Mouse (Mus musculus): ENCODE measurements around the gene Tgm1. TPM values are rescaled to one million over a fixed set of nuclear protein-coding genes. Genes with fewer than 3 reads are reported as not detected.
A peak's percentile ranks its signal among the peaks of the same experiment; 100 is the strongest.

Tgm1 gene
- polyA plus RNA-seq, 1 experiment from 2014 or later, result 0.14 TPM

- Histone ChIP-seq H3K9me3 (ENCODE audit: control insufficient read depth, low read length) (no peaks in the 10 kb centered on the region), H3K4me3 (ENCODE audit: control insufficient read depth in 1 of 2, insufficient read depth in 1 of 2, low read depth in 1 of 2, low read length in 2 of 2) (peak overlapping the region; percentile 82 to 86; a peak in 3 of 4 replicates), H3K4me2 (ENCODE audit: low read length) (peak overlapping the region; percentile 76), H3K9ac (ENCODE audit: low read length) (peak overlapping the region; percentile 84), H3K36me3 (ENCODE audit: control insufficient read depth, insufficient read depth, low read length) (peaks cover 50% of the 10 kb centered on the region), H3K27ac (replicated peaks in 1 of 2; ENCODE audit: control insufficient read depth in 1 of 2, insufficient read depth in 1 of 2, low read depth in 2 of 2, low read length in 2 of 2) (peak overlapping the region; percentile 68 to 77), H3K4me1 (ENCODE audit: control insufficient read depth in 2 of 2, insufficient read depth in 2 of 2, low read length in 2 of 2) (peaks cover 2 to 10% of the 10 kb centered on the region in 2 experiments; a peak in 3 of 4 replicates), H3K27me3 (ENCODE audit: control insufficient read depth, insufficient read depth, low read length) (no peaks in the 10 kb centered on the region)
- no peak for ATAC-seq (ENCODE audit: insufficient number of reproducible peaks, insufficient read depth, low FRiP score, low read depth)
- 74% methylated on average over 7 of the region's 7 CpGs for WGBS
These were observed 41.0 kb downstream of the Tgm1 start for GRCm38 (mm10) chr14:55672741-55673060.

GRCm38 (mm10) chr14:55671833-55672740 is 41.6 kb downstream of the Tgm1 start, which contains the start of the genes Gmpr2 and Nedd8:
Gmpr2 (plus strand) TSS chr14:55671941.
Nedd8 (minus strand) TSS chr14:55672124.
- Histone ChIP-seq H3K36me3 (ENCODE audit: control insufficient read depth, insufficient read depth, low read length) (peaks cover 43% of the 10 kb centered on the region), H3K4me3 (ENCODE audit: control insufficient read depth in 1 of 2, insufficient read depth in 1 of 2, low read depth in 1 of 2, low read length in 2 of 2) (peak within 1 kb of the TSS; percentile 82 to 86), H3K9ac (ENCODE audit: low read length) (peak within 1 kb of the TSS; percentile 84), H3K4me2 (ENCODE audit: low read length) (peak within 1 kb of the TSS; percentile 76), H3K27me3 (ENCODE audit: control insufficient read depth, insufficient read depth, low read length) (no peaks in the 10 kb centered on the region), H3K4me1 (ENCODE audit: control insufficient read depth in 2 of 2, insufficient read depth in 2 of 2, low read length in 2 of 2) (peaks cover 2 to 10% of the 10 kb centered on the region in 2 experiments; a peak in 3 of 4 replicates), H3K9me3 (ENCODE audit: control insufficient read depth, low read length) (no peaks in the 10 kb centered on the region), H3K27ac (replicated peaks in 1 of 2; ENCODE audit: control insufficient read depth in 1 of 2, insufficient read depth in 1 of 2, low read depth in 2 of 2, low read length in 2 of 2) (peak within 1 kb of the TSS; percentile 84 to 85)
- peak; percentile 94 for ATAC-seq (ENCODE audit: insufficient number of reproducible peaks, insufficient read depth, low FRiP score, low read depth)
- WGBS, result under 1% methylated on average over 38 of the region's 38 CpGs

- peak overlapping the region; percentile 76 for H3K4me2 ChIP-seq (ENCODE audit: low read length)
These were observed 42.3 kb downstream of the Tgm1 start for GRCm38 (mm10) chr14:55671486-55671832.

GRCm38 (mm10) chr14:55660636-55661035 is 53.1 kb downstream of the Tgm1 start:
- Histone ChIP-seq H3K9ac (ENCODE audit: low read length) (peak overlapping the region; percentile 27; the same call in 1 of the 2 replicates), H3K27me3 (ENCODE audit: control insufficient read depth, insufficient read depth, low read length) (no peaks in the 10 kb centered on the region), H3K4me2 (ENCODE audit: low read length) (peak overlapping the region; percentile 74), H3K4me1 (ENCODE audit: control insufficient read depth in 2 of 2, insufficient read depth in 2 of 2, low read length in 2 of 2) (peaks cover 15 to 19% of the 10 kb centered on the region in 2 experiments; a peak in 3 of 4 replicates), H3K4me3 (ENCODE audit: control insufficient read depth in 1 of 2, insufficient read depth in 1 of 2, low read depth in 1 of 2, low read length in 2 of 2) (peak overlapping the region in 1 of 2 experiments; percentile 81; a peak in 2 of 4 replicates), H3K36me3 (ENCODE audit: control insufficient read depth, insufficient read depth, low read length) (peaks cover 47% of the 10 kb centered on the region), H3K27ac (replicated peaks in 1 of 2; ENCODE audit: control insufficient read depth in 1 of 2, insufficient read depth in 1 of 2, low read depth in 2 of 2, low read length in 2 of 2) (peak overlapping the region in 1 of 2 experiments; percentile 82; a peak in 1 of 4 replicates), H3K9me3 (ENCODE audit: control insufficient read depth, low read length) (no peaks in the 10 kb centered on the region)
- 46% methylated on average over 2 of the region's 2 CpGs for WGBS
- ATAC-seq (ENCODE audit: insufficient number of reproducible peaks, insufficient read depth, low FRiP score, low read depth), result no peak

More at GRCm38 (mm10) chr14:55671486-55671832, 42.3 kb downstream of the Tgm1 start:
- Histone ChIP-seq H3K27ac (replicated peaks in 1 of 2; ENCODE audit: control insufficient read depth in 1 of 2, insufficient read depth in 1 of 2, low read depth in 2 of 2, low read length in 2 of 2) (peak overlapping the region; percentile 84 to 85), H3K9me3 (ENCODE audit: control insufficient read depth, low read length) (no peaks in the 10 kb centered on the region), H3K4me1 (ENCODE audit: control insufficient read depth in 2 of 2, insufficient read depth in 2 of 2, low read length in 2 of 2) (peaks cover 2 to 10% of the 10 kb centered on the region in 2 experiments; a peak in 3 of 4 replicates), H3K36me3 (ENCODE audit: control insufficient read depth, insufficient read depth, low read length) (peaks cover 41% of the 10 kb centered on the region), H3K4me3 (ENCODE audit: control insufficient read depth in 1 of 2, insufficient read depth in 1 of 2, low read depth in 1 of 2, low read length in 2 of 2) (peak overlapping the region; percentile 82 to 86), H3K9ac (ENCODE audit: low read length) (peak overlapping the region; percentile 84), H3K27me3 (ENCODE audit: control insufficient read depth, insufficient read depth, low read length) (no peaks in the 10 kb centered on the region)
- under 1% methylated on average over 12 of the region's 12 CpGs for WGBS
- ATAC-seq (ENCODE audit: insufficient number of reproducible peaks, insufficient read depth, low FRiP score, low read depth), result peak; percentile 33; the same call in 1 of the 2 replicates

GRCm38 (mm10) chr14:55659960-55660573 is 53.7 kb downstream of the Tgm1 start, which contains the start of gene Mdp1:
Mdp1 (minus strand) TSS chr14:55660508.
- H3K4me1 ChIP-seq (ENCODE audit: control insufficient read depth in 2 of 2, insufficient read depth in 2 of 2, low read length in 2 of 2), result peaks cover 15 to 19% of the 10 kb centered on the region in 2 experiments; a peak in 3 of 4 replicates
- ATAC-seq (ENCODE audit: insufficient number of reproducible peaks, insufficient read depth, low FRiP score, low read depth), result peak; percentile 80
- peak within 1 kb of the TSS; percentile 82 to 87 for H3K27ac ChIP-seq (replicated peaks in 1 of 2; ENCODE audit: control insufficient read depth in 1 of 2, insufficient read depth in 1 of 2, low read depth in 2 of 2, low read length in 2 of 2)
- H3K9me3 ChIP-seq (ENCODE audit: control insufficient read depth, low read length), result no peaks in the 10 kb centered on the region
- WGBS, result under 1% methylated on average over 39 of the region's 39 CpGs
- peak within 1 kb of the TSS; percentile 81 to 97 for H3K4me3 ChIP-seq (ENCODE audit: control insufficient read depth in 1 of 2, insufficient read depth in 1 of 2, low read depth in 1 of 2, low read length in 2 of 2)
- peaks cover 44% of the 10 kb centered on the region for H3K36me3 ChIP-seq (ENCODE audit: control insufficient read depth, insufficient read depth, low read length)
- H3K9ac ChIP-seq (ENCODE audit: low read length), result peak within 1 kb of the TSS; percentile 92
- H3K27me3 ChIP-seq (ENCODE audit: control insufficient read depth, insufficient read depth, low read length), result no peaks in the 10 kb centered on the region
- H3K4me2 ChIP-seq (ENCODE audit: low read length), result peak within 1 kb of the TSS; percentile 74

- H3K4me1 ChIP-seq (ENCODE audit: control insufficient read depth in 2 of 2, insufficient read depth in 2 of 2, low read length in 2 of 2), result peaks cover 15 to 19% of the 10 kb centered on the region in 2 experiments; a peak in 3 of 4 replicates
- no peaks in the 10 kb centered on the region for H3K9me3 ChIP-seq (ENCODE audit: control insufficient read depth, low read length)
- H3K4me2 ChIP-seq (ENCODE audit: low read length), result no peak overlapping the region
- H3K27ac ChIP-seq (replicated peaks in 1 of 2; ENCODE audit: control insufficient read depth in 1 of 2, insufficient read depth in 1 of 2, low read depth in 2 of 2, low read length in 2 of 2), result peak overlapping the region; percentile 68 to 83
- ATAC-seq (ENCODE audit: insufficient number of reproducible peaks, insufficient read depth, low FRiP score, low read depth), result no peak
- peaks cover 35% of the 10 kb centered on the region for H3K36me3 ChIP-seq (ENCODE audit: control insufficient read depth, insufficient read depth, low read length)
- WGBS, result 72% methylated on average over 5 of the region's 5 CpGs
- no peak overlapping the region for H3K4me3 ChIP-seq (ENCODE audit: control insufficient read depth in 1 of 2, insufficient read depth in 1 of 2, low read depth in 1 of 2, low read length in 2 of 2)
- no peaks in the 10 kb centered on the region for H3K27me3 ChIP-seq (ENCODE audit: control insufficient read depth, insufficient read depth, low read length)
- no peak overlapping the region for H3K9ac ChIP-seq (ENCODE audit: low read length)
These were observed 55.7 kb downstream of the Tgm1 start for GRCm38 (mm10) chr14:55658011-55658410.

GRCm38 (mm10) chr14:55656935-55657334 is 56.8 kb downstream of the Tgm1 start:
- ATAC-seq (ENCODE audit: insufficient number of reproducible peaks, insufficient read depth, low FRiP score, low read depth), result 0 out of 2 replicates have a peak, but pooled peaks have one; percentile 64
- Histone ChIP-seq H3K36me3 (ENCODE audit: control insufficient read depth, insufficient read depth, low read length) (peaks cover 24% of the 10 kb centered on the region), H3K27me3 (ENCODE audit: control insufficient read depth, insufficient read depth, low read length) (no peaks in the 10 kb centered on the region), H3K9me3 (ENCODE audit: control insufficient read depth, low read length) (no peaks in the 10 kb centered on the region), H3K4me1 (ENCODE audit: control insufficient read depth in 2 of 2, insufficient read depth in 2 of 2, low read length in 2 of 2) (peaks cover 15 to 19% of the 10 kb centered on the region in 2 experiments; a peak in 3 of 4 replicates), H3K9ac (ENCODE audit: low read length) (peak overlapping the region; percentile 22; the same call in 1 of the 2 replicates), H3K4me3 (ENCODE audit: control insufficient read depth in 1 of 2, insufficient read depth in 1 of 2, low read depth in 1 of 2, low read length in 2 of 2) (no peak overlapping the region), H3K4me2 (ENCODE audit: low read length) (peak overlapping the region; percentile 41), H3K27ac (replicated peaks in 1 of 2; ENCODE audit: control insufficient read depth in 1 of 2, insufficient read depth in 1 of 2, low read depth in 2 of 2, low read length in 2 of 2) (peak overlapping the region; percentile 83 to 97)
- WGBS, result 41% methylated on average over 3 of the region's 3 CpGs
